Mouse (Mus musculus) brain, embryonic 18.5 days (tissue): Measurements from ENCODE around the gene 4932411N23Rik.
"Not testable (repeated sequence)": the region's sequence is repeated elsewhere in the genome, so short reads cannot be mapped to it uniquely, and the experiment has no call there.

Source experiments
- DNase-seq: peaks from one replicate; pipeline ENCODE4 v3.0.0-alpha.2; 2012; ENCODE audit warnings: low read depth, low spot score

Gene 4932411N23Rik

GRCm38 (mm10) chrX:126815768-126816167 lies at the start of gene 4932411N23Rik:
TSS of gene 4932411N23Rik (minus strand) at chrX:126815868.
- DNase-seq: no peak

- DNase-seq: no peak
These were observed 35.8 kb downstream of the 4932411N23Rik start for GRCm38 (mm10) chrX:126779895-126780294.

DNA sequence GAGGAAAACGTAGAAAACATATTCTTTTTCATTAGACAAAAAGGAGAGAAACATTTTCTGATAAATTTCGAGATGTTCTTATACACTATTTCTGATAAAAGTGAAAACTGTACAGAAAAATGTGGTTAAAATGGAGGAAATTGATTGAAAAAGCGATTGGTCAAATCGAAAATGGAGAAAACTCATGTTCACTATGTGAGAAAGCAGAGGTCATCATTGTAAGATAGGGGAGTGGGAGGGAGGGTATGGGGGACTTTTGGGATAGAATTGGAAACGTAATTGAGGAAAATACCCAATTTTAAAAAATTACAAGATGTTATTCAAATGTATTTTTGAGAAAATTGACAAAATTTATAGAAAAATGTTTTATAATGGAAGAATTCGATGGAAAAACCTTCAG lies 38.0 kb downstream of the 4932411N23Rik start:
- DNase-seq: not testable (repeated sequence)

DNA sequence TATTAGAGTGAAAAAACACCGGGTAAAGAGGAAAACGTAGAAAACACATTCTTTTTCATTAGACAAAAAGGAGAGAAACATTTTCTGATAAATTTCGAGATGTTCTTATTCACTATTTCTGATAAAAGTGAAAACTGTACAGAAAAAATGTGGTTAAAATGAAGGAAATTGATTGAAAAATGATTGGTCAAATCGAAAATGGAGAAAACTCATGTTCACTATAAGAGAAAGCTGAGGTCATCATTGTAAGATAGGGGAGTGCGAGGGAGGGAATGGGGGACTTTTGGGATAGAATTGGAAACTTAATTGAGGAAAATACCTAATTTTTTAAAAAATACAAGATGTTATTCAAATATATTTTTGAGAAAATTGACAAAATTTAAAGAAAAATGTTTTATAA lies 40.8 kb downstream of the 4932411N23Rik start:
- DNase-seq: not testable (repeated sequence)

- not testable (repeated sequence) for DNase-seq
These were observed 42.2 kb downstream of the 4932411N23Rik start for GRCm38 (mm10) chrX:126773511-126773910.
